Mouse (Mus musculus) B cell, adult 2 months (primary cell): ENCODE results near the gene Gstp3.
"Not testable (repeated sequence)": the region's sequence is repeated elsewhere in the genome, so short reads cannot be mapped to it uniquely, and the experiment has no call there.

ENCODE experiments used
- DNase-seq, 2 experiments: peaks; one replicate each; pipeline ENCODE4 v3.0.0; 2022

Gstp3 gene

DNA sequence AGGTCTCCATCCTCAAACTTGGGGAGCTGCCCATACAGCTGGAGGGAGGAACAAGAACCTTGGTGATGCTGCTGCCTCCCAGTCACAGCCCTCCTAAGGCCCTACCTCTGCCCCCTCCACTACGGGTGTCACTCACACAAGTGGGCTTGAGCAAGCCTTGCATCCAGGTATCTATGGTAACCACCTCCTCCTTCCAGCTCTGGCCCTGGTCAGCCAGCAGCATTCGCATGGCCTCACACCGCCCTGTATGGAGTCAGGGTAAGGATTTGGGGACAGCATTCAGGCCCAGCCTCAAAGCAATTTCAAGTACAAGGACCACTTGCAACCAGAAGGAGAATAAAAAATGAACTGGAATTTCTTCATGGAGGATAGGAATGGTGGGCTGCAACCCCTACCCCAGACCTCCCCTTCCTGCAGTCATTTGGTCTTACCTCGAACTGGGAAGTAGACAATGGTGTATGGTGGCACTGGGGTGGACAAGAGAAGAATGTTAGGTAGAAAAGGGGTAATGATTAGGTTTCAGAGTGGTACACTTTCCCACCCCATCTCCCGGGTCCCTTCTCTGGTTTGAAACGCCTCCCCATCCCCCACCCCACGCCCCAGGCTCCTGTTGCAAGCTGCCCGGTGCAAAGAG, 22.1 kb downstream of the Gstp3 start:
- not testable (repeated sequence) for DNase-seq

DNA sequence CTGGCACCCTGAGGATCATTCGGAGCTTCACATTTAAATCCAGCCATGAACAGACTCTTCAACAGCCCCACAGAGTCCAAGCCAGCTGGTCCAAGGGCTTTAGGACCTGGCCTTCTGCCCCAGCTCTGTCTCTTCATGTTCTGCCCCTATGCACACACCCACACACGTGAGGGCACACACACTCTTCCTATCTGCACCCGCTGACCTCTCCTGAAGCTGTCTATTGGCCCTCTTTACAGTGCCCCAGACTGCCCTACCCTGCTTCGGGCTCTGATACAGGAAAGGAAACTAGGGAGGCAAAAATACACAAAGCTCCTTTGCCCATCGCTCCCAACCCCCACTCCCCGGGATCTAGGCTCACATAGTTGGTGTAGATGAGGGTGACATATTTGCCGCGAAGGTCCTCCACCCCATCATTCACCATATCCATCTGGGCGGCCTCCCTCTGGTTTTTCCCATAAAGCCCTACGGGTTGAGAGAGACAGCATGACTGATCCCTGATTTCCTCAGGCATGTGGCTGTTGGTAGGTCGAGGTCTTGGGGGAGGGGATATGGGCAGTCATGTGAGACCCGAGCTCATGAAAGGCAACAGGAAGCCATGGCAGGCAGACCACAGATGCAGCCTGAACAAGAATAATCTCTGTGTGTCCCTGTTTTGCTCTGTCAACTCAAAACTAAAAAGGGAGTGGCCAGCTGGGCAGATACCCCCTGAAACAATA, 22.9 kb downstream of the Gstp3 start:
- no peak for DNase-seq

DNA sequence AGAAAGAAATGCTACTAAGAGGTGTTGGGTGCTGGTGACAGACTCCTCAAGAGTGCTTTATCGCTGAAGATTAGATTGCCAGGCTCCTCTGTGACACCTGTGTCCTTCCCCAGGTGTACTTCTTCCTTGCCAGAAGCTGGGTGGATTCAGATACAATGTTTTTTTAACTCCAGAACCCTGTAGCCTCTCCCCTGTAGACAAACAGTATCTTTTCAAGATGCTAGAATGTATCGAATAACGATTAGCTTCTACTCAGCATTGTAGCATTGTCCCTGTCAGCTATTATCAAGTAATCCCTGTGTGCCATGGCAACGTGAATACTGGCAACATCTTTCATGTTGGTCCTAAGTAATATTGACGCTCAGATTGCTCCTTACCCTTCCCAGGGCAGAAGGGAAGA, 25.6 kb downstream of the Gstp3 start:
- DNase-seq = no peak

DNA sequence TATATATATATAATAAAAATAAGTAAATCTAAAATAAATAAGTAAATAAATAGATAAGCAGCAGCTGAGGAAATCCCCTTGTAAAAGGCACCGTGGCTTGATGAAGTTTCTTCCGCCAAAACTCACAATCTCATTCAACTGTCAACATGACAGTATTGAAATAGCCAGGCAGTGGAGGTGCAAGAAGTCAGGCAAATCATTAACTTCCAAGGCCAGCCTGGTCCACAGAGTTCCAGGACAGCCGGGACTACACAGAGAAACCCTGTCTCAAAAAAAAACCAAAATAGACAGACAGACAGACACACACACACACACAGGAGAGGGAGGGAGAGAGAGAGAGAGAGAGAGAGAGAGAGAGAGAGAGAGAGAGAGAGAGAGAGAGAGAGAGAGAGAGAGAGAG, 26.1 kb downstream of the Gstp3 start:
- DNase-seq = no peak

DNA sequence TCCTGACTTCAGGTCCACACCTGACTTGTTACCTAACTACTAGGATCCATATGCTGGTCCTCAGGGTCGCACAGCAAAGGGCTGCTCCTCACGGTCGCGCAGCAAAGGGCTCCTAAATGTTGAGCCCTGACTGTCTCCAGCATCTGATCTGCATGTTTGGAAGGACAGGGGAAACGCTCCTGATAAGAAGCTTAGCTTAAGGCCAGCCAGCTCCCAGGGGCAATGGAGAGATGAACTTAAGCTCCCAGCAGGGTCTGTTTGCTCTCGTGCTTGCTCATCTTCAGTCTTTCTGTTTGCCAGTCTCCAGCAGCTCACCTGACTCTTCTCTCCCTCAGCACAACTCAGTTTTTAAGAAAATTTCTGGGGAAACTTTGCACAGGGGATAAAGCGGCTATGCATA, 26.7 kb downstream of the Gstp3 start:
- no peak for DNase-seq

DNA sequence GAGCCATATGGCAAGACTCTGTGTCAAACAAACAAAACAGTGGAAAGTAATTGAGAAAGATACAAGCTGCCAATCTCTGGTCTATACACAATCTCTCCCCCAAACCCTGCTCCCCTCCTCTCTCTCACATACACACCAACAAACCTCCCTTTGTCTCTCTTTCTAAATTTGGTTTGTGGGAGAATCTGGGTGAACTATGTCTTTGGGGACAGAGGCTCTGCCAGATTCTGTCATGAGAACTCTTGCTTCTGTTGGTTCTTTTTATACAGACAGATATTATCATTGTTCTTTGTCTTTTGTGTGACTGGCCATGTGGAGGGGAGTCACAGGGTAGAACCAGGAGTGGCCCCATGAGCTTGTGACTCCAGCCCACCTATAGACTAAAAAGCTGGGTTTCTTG, 31.8 kb downstream of the Gstp3 start:
- no peak for DNase-seq

DNA sequence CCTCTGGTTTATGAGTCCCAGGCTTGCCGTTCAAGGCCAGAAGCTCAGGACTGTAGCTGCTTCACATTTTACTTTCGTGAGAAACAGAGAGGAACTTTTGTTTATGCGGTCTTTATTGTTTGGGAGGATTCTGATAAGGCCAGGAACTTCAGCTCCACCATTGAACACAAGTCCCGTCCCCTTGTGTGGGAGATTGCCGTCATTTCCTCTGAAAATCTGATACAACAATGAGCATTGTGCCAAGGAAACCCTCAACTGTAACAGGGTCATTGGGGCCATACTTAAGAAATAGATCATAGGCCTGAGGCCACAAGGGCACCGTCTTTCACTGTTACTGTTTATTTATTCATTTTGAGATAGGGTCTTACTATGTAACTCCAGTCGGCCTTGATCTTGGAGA, 36.2 kb downstream of the Gstp3 start:
- no peak for DNase-seq

DNA sequence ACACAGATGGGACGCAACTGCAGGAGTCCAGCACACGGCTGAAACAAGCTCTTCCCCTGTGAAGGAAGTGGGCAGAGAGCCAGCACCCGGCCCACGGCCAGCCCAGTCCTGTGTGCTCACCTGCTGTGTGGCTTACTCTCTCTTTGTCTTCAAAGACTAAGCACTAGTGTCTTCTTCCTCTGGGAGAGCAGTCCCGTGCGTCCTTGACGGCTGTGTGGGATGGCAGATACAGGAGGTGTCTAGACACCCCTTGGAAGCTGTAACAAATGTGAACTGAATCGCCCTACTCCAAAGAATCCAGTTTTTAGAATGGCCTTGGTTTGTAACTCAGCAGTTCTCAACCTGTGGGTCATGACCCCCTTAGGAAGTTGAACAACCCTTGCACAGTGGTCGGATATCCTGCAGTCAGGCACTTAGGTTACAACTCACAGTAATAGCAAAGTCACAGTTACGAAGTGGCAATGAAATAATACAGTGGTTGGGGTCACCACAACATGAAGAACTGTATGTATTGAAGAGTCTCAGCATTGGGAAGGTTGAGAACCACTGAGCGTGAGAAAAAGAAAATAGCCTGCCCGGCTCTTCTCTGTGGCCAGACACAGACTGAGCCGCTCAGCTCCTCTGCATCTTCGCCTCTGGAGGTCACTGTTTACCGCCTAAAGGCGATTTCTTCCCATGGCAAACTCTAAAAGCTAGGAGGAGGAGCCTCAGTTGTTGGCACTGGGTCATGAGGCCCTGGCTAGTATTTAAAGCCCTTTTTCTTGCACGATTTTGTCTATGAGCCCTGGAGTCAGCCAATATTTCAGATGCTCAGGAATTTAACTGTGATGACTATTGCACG, 40.4 kb downstream of the Gstp3 start:
- peak; percentile 69 to 74 for DNase-seq

DNA sequence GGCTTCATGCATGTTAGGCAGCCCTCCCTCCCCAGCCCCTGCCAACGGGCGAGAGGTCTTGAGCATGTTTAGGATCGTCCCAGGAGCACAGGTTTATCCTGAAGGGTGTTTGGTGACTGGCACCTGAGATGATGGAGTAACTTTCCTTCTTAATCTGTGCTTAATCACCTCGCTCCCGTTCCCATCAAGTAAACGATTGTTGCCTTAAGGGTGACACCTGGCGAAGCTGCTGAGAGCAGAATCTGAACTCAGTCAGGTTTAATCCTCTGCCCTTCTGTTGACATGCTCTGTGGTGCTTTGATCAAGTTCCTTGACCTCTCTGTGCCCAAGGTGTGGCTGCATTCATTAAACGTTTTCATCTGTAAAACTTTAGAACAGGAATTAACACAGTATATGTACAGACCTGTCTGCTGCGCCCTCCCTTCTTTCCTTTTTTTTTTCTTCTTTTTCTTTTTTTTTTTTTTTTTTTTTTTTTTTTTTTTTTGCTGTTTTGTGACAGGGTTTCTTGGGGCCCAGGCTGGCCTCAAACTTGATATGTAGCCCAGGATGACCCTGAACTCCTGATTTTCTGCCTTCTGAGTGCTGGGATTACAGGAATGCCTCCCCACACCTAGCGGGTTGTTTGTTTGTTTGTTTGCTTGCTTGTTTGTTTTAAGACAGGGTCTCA, 41.3 kb downstream of the Gstp3 start:
- DNase-seq = no peak

DNA sequence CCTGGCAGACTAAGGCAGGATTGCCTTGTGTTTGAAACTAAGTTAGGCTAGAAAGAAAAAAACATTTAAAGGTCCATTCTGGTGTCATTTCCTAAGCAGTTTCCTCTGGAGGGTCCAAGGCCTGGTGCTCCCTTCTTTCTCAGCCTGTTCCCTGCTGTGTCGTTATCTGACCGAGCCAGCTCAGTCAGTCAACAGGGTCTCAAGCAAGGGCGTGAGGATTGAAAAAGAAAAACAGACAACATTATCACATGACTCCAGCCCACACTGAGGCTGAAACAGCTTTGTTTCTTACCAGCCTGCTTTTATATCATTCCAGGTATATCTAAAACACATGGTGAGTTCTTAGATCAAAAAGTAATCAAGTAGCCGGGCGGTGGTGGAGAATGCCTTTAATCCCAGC, 43.7 kb downstream of the Gstp3 start:
- no peak for DNase-seq

DNA sequence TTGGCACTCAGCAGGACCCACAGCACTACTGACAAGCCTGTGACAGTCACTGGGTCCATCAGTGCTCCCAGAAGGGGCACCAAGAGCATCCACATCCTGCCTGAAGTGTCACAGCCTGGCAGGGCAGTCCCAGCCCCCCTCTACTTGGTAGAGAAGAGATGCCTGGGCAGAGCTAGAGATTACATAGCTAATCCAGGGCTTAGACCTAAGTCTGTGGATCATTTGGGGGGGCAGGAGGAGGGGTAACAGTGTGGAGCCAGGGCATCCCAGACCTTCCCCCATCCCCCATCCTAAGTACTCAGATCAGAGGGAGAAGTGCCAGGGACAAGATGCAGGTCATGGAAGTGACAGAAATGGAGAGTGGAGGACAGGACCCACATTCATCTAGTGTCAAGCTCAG, 44.6 kb downstream of the Gstp3 start:
- DNase-seq = no peak

DNA sequence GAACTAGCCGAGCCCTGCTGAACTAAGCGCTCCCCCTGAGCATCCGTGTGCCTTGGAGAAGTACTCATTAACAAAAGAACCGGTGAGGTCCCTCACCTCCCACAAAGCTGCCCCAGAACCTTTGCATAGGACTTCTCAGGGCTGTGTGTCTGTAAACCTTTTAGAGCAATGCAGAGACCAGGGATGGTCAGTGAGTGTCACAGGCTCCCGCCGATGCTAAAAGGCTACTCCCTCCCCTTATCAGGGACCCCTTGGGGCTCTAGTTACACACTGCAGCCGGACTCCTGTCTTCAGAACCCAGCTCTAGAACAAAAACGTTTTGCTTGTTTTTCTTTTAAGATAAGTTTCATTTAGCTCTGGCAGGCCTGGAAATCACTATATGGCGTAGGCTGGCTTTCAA, 46.3 kb downstream of the Gstp3 start:
- DNase-seq = no peak

DNA sequence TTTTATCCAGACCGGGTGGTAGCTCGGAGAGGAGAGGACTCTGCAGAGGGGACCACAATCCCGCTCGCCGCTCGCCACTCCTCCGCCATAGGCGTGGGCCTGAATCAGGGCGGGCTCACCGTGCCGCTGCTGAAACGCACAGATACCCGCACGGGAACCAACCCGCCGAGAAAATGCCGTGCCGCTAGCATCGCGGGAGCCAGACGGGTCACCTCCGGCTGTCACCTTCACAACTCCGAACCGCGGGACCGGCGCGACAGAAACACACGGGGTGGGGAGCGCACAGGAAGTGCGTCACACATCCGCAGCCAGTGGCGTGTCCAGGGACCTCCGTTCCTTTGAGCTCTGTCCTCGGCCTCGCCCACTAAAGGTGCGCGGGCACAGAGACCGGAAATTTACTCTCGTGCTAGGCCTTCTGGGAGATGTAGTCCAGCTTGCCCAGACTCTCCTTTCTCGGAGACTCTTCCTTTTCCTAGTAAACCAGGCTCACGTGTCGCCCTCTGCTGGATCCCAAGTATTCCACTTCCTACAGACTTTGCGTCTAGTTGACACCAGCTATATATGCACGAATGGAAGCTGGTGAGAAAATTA, 46.8 kb downstream of the Gstp3 start, which contains the start of gene Ndufv1:
Ndufv1 (minus strand) TSS at position 375 of the 591 bp plus-strand sequence.
- DNase-seq = peak; percentile 94 to 95

DNA sequence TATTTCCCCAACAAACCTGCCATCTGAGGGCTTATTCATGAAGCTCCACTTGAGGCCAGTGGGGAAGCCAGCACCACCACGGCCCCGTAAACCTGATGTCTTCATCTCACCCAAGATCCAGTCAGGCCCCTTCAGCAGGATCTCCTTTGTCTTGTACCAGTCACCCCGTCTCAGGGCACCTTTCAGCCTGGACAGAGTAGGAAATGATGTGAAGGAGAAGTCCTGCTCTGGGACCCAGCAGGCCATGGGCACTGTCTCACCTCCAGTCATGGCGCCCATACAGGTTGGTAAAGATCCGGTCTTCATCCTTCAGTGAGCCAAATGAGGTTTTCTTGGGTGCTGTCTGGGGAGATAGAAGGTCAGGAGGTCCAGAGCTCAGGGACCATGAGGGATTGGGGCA, 48.3 kb downstream of the Gstp3 start:
- no peak for DNase-seq
